Mouse (Mus musculus) hematopoietic stem cell, adult 5-6 weeks (primary cell): ENCODE data around the gene Vezf1. TPM values are rescaled to one million over a fixed set of nuclear protein-coding genes. Genes with fewer than 3 reads are reported as not detected.

ENCODE experiments used
- ATAC-seq, 2 experiments: fragments of 125-278 bp in 1 of 2; replicated peaks in 1 of 2; 2 replicates each; pipeline ENCODE4 v1.8.0; 2016 to 2017; ENCODE audit warnings: inconsistent platforms in 2 of 2, mild to moderate bottlenecking in 2 of 2, moderate number of reproducible peaks in 2 of 2, low read depth in 1 of 2, moderate TSS enrichment in 1 of 2; ENCODE audit not compliant: low FRiP score in 2 of 2, poor library complexity in 2 of 2, severe bottlenecking in 2 of 2, insufficient read depth in 1 of 2, low TSS enrichment in 1 of 2
- total RNA-seq: library from RNA; stranded (forward); fragments of 172-1452, 232-1000 nt; gene quantifications from 2 replicates; pipeline ENCODE4 v1.2.3, GENCODE M21; 2017

Vezf1 gene
- total RNA-seq, 1 experiment from 2014 or later = 61.4 TPM

DNA sequence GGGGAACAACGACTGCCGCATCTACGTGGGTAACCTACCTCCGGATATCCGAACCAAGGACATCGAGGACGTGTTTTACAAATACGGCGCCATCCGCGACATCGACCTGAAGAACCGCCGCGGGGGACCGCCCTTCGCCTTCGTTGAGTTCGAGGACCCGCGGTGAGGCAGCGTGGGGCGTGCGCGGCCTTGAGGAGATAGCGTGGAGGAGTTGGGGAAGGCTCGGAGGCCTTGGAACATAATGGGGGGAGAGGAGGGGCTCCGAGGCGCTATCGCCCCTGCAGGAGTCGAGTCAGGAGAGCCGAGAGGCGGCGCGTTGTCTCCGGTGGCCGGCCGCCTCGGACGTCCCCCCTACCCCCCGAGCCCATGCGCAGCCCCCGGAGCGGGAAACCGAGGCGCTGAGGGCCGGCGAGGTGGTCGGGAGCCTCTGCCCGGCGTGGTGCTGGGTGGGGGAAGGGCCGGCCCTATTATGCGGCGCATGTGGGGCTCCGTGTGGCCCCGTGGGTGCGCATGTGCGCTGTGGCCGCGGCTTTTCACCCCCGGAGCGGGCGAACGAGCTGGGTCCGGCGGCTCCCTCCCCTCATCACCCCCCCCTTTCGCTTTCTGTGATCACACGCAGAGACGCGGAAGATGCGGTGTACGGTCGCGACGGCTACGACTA lies 20.1 kb upstream of the Vezf1 start:
- peak in 1 of 2 experiments; percentile 21; a peak in 1 of 4 replicates for ATAC-seq

DNA sequence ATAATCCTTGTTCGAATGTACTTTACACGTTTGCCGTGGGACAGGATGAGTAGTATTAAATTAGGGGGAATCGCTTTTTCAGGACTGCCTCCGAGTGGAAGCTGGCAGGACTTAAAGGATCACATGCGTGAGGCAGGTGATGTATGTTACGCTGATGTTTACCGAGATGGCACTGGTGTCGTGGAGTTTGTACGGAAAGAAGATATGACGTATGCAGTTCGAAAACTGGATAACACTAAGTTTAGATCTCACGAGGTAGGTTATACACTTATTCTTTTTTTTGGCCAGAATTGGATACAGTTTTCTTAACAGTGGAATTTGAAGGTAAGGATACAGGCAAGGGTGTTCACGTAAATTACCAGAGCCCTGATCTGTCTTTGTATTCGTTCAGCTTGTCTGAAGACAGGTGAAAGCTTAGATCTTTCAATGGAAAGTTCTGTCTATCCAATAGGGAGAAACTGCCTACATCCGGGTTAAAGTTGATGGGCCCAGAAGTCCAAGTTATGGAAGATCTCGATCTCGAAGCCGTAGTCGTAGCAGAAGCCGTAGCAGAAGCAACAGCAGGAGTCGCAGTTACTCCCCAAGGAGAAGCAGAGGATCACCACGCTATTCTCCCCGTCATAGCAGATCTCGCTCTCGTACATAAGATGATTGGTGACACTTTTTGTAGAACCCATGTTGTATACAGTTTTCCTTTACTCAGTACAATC lies 19.0 kb upstream of the Vezf1 start:
- no peak for ATAC-seq

DNA sequence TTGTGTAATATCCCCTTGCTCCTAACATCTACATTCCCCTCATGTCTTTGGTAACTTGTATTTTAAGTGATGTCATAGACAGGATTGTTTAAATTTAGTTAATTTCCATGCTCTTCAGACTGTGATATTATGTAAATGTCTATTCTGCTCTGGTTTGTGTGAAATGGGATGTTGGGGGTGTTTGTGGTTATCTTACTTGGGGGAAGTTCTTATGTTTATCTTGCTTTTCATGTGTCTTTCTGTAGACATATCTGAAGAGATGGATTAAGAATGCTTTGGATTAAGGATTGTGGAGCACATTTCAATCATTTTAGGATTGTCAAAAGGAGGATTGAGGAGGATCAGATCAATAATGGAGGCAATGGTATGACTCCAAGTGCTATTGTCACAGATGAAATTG lies 18.3 kb upstream of the Vezf1 start:
- no peak for ATAC-seq

DNA sequence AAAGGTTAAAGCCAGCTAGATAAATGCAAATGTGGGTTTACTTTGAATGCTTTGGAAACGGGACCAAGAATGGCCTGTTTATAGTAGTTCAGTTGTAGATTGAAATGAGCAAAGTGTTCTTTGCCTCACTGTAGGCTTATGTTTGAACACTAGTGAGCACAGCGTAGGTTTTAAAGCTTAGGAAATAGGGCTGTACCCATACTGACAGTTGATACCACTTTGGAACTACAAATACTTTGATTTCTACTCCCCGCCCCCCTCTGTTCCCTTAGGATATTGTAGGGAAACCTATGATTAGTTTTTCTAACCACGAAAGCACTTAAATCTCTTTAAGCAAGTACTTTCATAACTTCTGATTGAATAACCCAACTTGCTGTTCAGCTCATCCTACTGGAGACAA lies 15.4 kb upstream of the Vezf1 start:
- no peak for ATAC-seq

DNA sequence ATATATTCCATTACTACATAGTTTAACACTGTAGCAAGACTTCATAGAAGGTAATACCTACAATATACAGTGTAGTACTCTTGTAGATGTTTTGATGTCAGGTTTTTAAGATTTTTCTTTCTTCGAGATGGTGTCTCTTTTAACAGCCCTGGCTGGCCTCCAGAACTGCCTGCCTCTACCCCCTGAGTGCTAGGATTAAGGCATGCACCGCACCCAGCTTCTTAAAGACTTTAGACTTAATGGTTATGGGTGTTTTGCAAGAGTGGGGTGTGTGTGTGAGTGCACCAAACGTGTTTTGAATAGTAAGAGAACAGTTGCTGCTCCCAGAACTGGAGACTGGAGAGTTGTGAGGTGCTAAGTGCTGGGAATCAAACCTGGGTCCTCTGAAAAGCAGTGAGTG lies 14.3 kb upstream of the Vezf1 start:
- ATAC-seq = no peak

DNA sequence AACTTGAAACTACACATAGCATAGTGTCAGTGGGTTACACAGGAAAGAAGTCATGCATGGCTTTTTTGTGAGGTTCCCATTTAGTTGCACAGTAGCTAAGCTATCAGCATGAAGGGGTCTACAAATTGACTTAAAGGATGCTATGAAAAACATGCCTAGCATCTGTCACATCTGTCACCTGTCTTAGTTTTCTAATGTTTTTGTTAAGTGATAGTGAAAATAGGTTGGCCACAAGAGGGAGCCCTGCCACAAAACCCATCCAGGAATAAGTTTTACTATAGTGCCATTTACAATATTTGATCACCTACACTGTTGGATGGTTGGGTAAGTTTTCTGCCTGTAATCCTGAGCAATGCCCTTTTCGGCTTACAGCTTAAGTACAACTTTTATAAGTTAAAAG lies 13.5 kb upstream of the Vezf1 start:
- ATAC-seq = peak in 1 of 2 experiments; percentile 30; a peak in 1 of 4 replicates

DNA sequence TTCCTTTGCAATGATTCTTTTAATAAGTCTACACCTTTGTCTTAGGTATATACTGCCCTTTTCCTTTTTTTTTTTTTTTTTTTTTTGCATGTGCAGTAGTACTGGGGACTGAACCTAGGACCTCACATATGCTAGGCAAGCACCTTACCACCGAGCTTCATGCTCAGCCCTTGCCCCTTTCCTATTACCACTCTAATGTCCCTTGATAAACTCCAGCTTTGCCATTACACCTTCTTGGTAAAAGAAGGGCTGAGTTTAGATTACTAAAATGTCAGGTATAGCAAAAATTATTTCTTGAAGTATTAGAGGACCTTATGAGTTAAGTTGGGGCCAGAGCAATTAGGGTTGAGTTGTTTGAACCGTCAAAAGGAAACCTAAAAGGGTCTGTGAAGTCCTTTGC lies 12.3 kb upstream of the Vezf1 start:
- ATAC-seq = no peak

DNA sequence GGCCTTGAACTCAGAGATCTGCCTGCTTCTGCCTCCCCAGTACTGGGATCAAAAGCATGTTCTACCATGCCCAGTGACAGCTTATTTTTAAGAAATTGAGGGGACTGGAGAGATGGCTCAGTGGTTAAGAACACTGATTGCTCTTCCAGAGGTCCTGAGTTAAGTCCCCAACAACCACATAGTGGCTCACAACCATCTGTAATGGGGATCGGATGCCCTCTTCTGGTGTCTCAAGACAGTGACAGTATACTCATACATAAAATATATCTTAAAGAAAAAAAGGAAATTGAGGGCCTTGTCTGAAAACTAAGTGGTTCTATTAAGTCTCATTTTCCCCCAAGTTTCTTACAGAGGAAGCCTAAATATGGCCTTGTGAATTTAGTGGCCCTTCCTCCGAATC lies 10.3 kb upstream of the Vezf1 start:
- ATAC-seq = no peak

DNA sequence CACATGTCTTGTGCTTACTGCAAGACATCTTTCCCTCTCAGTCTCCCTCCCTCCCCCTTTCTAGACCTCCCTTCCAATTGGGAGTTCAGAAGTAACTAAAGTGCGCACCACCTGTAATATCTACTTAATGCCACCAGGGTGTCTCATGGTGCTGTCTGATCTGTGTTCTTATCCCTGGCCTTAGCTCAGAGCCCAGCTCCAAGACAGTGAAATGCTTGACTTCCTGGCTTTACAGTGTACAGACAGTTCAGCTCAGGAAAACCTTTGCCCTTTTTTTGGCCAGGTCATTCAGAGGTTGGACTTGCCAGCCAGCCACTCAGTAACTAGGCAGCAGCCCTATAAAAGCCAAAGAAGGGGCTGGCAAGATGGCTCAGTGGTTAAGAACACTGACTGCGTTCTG lies 8.9 kb upstream of the Vezf1 start:
- ATAC-seq = peak; percentile 92 to 94

DNA sequence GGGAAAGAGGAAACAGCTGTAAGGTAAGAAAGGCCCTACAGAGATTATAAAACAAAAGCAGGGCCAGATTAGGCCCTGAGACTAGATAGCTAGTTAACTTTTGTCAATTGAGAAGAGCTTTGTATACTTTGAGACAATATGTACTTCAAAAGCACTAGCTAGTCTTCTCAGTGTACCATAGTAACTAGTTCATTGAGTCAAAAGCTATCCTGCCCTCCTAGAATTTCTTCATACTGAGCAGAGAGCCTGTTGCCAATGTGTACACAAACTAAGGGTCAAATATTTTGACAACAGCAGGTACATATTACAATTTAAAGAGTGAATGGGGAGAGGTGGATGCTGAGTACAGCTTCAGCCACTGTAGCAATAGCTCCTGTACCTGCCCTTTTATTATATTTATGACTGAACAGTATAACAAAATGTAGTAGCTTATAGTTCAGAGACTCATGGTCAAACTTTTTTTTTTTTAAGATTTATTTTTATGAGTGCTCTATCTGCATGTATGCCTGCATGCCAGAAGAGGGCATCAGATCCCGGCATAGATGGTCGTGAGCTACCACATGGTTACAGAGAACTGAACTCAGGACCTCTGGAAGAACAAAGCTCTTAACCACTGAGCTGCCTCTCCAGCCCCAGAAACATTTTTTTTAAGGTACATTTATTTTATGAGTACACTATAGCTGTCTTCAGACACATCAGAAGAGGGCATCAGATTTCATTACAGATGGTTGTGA lies 6.0 kb upstream of the Vezf1 start:
- no peak for ATAC-seq

DNA sequence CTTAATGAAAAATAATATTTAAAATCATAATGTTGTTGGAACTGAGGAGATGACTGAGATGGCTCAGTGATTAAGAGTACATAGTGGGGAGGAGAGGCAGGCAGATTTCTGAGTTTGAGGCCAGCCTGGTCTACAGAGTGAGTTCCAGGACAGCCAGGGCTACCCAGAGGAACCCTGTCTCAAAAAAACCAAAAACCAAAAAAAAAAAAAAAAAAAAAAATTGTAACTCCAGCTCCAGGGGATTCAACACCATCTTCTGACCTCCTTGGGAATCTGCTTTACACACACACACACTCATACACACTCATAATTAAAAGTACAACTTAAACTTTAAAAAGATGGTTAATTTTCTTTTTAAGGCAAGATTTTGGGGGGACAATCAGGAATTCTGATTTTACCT lies 2.3 kb upstream of the Vezf1 start:
- ATAC-seq = no peak

DNA sequence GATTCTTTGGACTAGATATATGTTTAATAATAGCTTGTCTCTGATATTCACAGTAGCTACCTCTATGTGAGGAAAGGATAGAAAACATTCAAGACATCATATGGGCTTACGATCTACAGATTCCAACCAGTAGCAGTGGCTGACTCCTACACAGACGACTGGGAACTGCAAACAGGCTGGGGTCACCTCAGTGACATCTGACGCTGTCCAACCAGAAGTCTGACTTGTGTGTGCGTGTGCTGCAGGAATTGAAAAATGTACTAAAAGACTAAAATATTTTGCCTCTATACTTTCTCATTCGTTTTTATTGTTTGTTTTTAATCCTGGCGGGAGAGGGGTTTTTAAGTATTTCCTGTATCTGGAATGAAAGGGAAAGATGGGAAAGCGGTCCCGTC lies 891 bp upstream of the Vezf1 start:
- no peak for ATAC-seq

DNA sequence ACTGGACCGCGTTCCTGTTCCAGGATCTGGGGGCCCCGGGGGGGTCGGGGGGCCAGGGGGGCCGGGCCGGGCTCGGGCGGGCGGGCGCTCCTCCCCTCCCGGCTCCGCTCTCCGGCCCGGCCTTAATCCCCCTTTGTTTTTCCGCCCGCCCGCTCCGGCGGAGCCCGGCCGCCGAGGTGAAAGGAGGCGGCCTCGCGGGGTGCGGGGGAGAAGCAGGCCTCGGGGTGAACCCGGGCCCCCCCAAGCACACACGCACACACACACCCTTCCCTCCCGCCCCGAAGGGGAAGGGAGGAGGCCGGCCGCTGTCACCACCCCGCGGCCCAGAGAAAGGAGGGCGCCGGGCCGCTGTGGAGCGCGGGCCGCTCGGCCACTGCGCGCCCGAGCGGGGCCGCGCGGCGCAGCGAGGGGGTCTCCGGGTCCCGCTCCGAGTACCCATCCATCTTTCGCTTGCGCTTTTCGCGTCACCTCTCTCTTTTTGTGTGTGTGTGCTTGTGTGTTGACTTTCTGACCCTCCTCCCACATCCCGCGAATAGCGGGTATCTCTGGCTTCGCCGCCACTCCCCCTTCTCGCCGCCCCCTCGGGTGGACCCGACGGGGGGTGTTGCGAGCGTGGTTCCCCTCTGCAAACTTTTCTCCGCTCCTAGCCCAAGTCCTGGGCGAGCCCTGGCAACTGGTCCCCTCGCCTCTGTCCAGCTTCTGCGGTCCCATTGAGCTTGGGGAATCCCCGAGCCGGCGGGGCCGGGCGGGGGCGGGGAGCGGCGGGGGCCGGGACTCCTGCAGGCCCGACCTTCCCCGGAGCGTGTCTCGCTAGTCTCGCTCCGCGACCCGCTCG lies 549 bp downstream of the Vezf1 start:
- ATAC-seq = peak in 1 of 2 experiments; percentile 45; a peak in 2 of 4 replicates

DNA sequence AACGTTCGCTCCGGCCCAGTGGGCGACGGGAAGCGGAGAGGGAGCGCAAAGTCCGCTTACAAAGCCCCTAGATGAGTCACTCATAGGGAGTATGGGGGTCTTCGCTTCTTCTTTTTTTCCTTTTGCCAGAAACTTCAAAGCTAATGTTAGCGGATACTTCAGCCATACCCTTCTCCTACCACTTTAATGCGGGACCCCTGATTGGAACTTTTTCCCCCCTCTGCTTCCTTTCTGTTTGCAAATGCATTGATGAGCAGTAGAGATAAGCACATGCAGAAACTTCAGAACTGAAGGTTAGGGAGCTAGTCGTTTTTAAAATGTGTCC lies 1.1 kb downstream of the Vezf1 start:
- 0 out of 4 replicates have a peak, but pooled peaks of 1 of the 2 experiments have one; percentile 6 for ATAC-seq

DNA sequence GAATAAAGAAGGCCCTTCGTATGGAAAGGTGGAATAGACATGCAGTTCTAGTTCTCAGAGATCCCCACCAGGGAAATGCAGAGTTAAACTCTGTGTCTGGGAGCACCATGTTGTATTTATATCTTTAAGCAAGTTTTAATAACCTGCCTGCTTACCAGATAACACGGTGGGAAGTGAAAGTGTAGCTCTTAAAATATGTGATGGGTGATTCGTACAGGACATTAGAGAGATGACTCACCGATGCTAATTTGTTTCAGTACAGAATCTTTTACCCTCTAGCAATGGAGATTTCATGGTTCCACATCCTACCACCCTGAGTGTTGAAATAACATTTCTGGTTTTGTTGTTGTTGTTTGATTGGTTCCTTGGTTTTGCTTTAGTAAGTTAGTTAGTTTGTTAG lies 2.3 kb downstream of the Vezf1 start:
- no peak for ATAC-seq

DNA sequence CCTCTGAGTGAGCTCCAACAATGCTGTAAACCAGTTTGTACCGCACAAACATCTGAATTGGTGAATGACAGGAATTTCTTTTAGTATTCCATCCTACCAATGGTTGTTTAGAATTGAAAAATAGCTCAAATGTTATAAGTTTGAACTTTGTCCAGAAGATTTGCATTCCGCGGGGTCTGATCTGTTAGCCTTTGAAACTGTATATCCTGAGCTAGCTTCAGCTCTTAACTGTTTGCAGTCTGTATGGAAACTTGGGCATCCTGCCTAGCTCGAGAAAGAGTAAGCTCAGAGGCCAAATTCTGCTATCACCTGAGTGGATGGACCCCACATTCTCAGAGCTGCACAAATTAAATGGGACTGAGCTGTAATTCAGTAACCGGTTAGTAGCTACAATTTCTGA lies 3.0 kb downstream of the Vezf1 start:
- no peak for ATAC-seq

DNA sequence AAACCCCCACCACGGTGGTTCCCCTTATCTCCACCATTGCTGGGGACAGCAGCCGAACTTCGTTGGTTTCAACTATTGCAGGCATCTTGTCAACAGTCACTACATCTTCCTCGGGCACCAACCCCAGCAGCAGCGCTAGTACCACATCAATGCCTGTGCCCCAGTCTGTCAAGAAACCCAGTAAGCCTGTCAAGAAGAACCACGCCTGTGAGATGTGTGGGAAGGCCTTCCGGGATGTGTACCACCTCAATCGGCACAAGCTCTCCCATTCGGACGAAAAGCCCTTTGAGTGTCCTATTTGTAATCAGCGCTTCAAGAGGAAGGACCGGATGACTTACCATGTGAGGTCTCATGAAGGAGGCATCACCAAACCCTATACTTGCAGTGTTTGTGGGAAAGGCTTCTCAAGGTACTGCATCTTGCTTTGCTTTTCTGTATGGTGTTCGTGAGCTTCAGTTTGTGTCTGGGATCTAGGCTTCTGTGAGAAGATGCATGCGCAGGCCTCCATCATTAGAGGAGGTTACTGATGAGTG lies 5.3 kb downstream of the Vezf1 start:
- no peak for ATAC-seq
